Mouse (Mus musculus) heart, embryonic 16.5 days (tissue): ENCODE measurements around the gene Gm14288. TPM values are rescaled to one million over a fixed set of nuclear protein-coding genes. Genes with fewer than 3 reads are reported as not detected.
"Not testable (repeated sequence)": the region's sequence is repeated elsewhere in the genome, so short reads cannot be mapped to it uniquely, and the experiment has no call there.

Experiments
- ATAC-seq: fragments of 200-750 bp; cut with Nextera tagmentation; replicated peaks from 2 replicates; pipeline ENCODE4 v1.8.0; 2017; ENCODE audit warnings: moderate number of reproducible peaks; ENCODE audit not compliant: insufficient read depth, low FRiP score; ENCODE audit errors: extremely low read depth
- H3K27ac ChIP-seq: fragments of 300-500 bp; sonication (generic); 2 replicates; pipeline ENCODE4 v1.5.1; 2014; ENCODE audit warnings: mild to moderate bottlenecking, low read length, control low read depth, moderate library complexity
- H3K27me3 ChIP-seq: fragments of 300-500 bp; sonication (generic); 2 replicates; pipeline ENCODE4 v1.6.1; 2014; ENCODE audit warnings: low read length, mixed read lengths; ENCODE audit not compliant: control insufficient read depth, insufficient read depth
- H3K36me3 ChIP-seq: fragments of 300-500 bp; sonication (generic); 2 replicates; pipeline ENCODE4 v1.6.1; 2014; ENCODE audit not compliant: control insufficient read depth, insufficient read depth
- H3K4me1 ChIP-seq: fragments of 300-500 bp; sonication (generic); 2 replicates; pipeline ENCODE4 v1.6.1; 2014; ENCODE audit warnings: low read length, mixed read lengths; ENCODE audit not compliant: control insufficient read depth, insufficient read depth
- H3K4me2 ChIP-seq: fragments of 300-500 bp; sonication (generic); 2 replicates; pipeline ENCODE4 v1.6.1; 2014; ENCODE audit warnings: low read depth, mild to moderate bottlenecking, control low read depth, low read length
- H3K4me3 ChIP-seq: fragments of 300-500 bp; sonication (generic); 2 replicates; pipeline ENCODE4 v1.5.1; 2014; ENCODE audit warnings: mild to moderate bottlenecking, control low read depth, low read length
- H3K9ac ChIP-seq: fragments of 300-500 bp; sonication (generic); 2 replicates; pipeline ENCODE4 v1.6.1; 2014; ENCODE audit warnings: low read length, control low read depth
- H3K9me3 ChIP-seq: fragments of 300-500 bp; sonication (generic); replicated peaks from 2 replicates; pipeline ENCODE4 v1.6.1; 2016; ENCODE audit warnings: low read length; ENCODE audit not compliant: control insufficient read depth
- WGBS: fragments of 180-500 bp; shearing (Covaris S2); extraction: QIAGEN DNeasy Blood & Tissue Kit; methylation state at CpG from one replicate; pipeline ENCODE4 v1.1.7; 2014; 5-methylcytosine and 5-hydroxymethylcytosine counted together
- polyA plus RNA-seq: library from polyadenylated mRNA; unstranded; fragments of >200 nt; fragmentation: Nextera tagmentation; extraction: Ambion mirVana; gene quantifications from 2 replicates; pipeline ENCODE4 v1.2.1, GENCODE M21; 2015

Gm14288 gene
- 4.1 and 4.9 TPM in 2 replicates for polyA plus RNA-seq

DNA sequence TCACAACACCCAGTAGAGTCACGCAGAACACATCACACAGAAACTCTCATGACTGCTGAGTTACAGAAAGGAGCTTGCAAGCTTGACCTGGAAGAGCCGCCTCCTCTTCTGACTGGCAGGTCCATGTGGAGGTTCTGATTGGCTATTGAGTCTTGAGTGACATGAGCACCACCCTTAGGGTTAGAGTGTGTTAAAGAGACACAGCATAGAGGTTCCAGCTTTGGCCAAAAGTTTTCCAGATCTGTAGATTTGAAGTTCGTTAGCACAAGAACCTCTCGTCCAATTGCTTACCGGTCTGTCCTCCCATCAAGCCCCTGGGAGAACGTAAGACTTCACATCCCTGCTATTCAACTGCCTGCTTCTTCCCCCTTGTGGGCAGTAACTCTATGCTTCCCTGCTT is at the start of gene Gm14288:
Gene Gm14288, minus strand, starts transcription at position 101 of the 400 bp plus-strand sequence.
- not testable (repeated sequence) for H3K36me3 ChIP-seq, H3K9me3 ChIP-seq, H3K9ac ChIP-seq, H3K27ac ChIP-seq, H3K4me1 ChIP-seq, H3K27me3 ChIP-seq, ATAC-seq, H3K4me3 ChIP-seq, H3K4me2 ChIP-seq
- WGBS = no CpG with 5 or more reads among the region's 6 CpGs

DNA sequence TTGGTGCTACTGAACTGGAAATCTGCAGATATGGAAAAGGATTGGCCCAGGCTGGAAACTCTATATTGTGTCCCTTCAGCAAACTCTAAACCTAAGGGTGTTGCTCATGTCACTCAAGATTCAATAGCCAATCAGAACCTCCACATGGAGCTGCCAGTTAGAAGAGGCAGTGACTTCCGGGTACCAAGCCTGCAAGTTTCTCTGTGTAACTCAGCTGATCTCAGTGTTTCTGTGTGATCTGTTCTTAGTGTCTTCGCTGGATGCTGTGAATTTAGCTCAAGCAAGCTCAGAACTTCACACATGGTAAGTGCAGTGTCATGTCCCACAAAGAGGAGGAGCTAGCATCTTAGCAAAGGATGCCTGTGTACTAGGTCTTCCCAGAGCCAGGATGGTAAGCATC is 59.7 kb downstream of the Gm14288 start, which contains the start of gene Gm2007:
Gene Gm2007, plus strand, starts transcription at position 301 of the 400 bp plus-strand sequence.
- not testable (repeated sequence) for H3K9ac ChIP-seq, H3K4me2 ChIP-seq, H3K36me3 ChIP-seq, H3K27me3 ChIP-seq, H3K4me1 ChIP-seq, H3K9me3 ChIP-seq, H3K4me3 ChIP-seq, H3K27ac ChIP-seq, ATAC-seq
- WGBS = no CpG with 5 or more reads among the region's 2 CpGs

Other genes with a start within 250 kb of the Gm14288 start
- not detected in 2 replicates for gene Gm11007, start 157.1 kb downstream of the Gm14288 start, polyA plus RNA-seq
- gene Zfp969, start 97.4 kb downstream of the Gm14288 start, polyA plus RNA-seq = 14.1 and 22.7 TPM in 2 replicates
- gene Gm2007, start 59.6 kb downstream of the Gm14288 start, polyA plus RNA-seq = not detected in 2 replicates
- 13.1 and 18.6 TPM in 2 replicates for gene Gm6710, start 68.1 kb upstream of the Gm14288 start, polyA plus RNA-seq
- 1.7 and 2.8 TPM in 2 replicates for gene Zfp966, start 130.0 kb upstream of the Gm14288 start, polyA plus RNA-seq
- gene Gm2026, start 164.2 kb upstream of the Gm14288 start, polyA plus RNA-seq = 17.1 and 21.2 TPM in 2 replicates